Mouse (Mus musculus): ENCODE results near the gene Fmnl2.

GRCm38 (mm10) chr2:53079693-53080286 lies 222.1 kb downstream of the Fmnl2 start:
- no peak for TF ChIP-seq GATA1 (IDR thresholded peaks at IDR 0.05; ENCODE audit: borderline replicate concordance, low read length)
- no peak for TF ChIP-seq FLI1 (IDR thresholded peaks at IDR 0.05; ENCODE audit: low read length)
